Mouse (Mus musculus) heart, adult 9 months (tissue): ENCODE measurements around the gene Tbc1d23.

Experiments used
- DNase-seq, 2 experiments: peaks; one replicate each; pipeline ENCODE4 v3.0.0; 2022; ENCODE audit warnings: low spot score in 2 of 2

The Tbc1d23 gene

GRCm38 (mm10) chr16:57165157-57165556, 66.1 kb downstream of the Tbc1d23 start:
- no peak for DNase-seq

- DNase-seq, result no peak
Measured at GRCm38 (mm10) chr16:57163694-57164093, 67.6 kb downstream of the Tbc1d23 start.

GRCm38 (mm10) chr16:57162841-57163240, 68.5 kb downstream of the Tbc1d23 start:
- DNase-seq, result no peak

- no peak for DNase-seq
Measured at GRCm38 (mm10) chr16:57159835-57160234, 71.5 kb downstream of the Tbc1d23 start.

- no peak for DNase-seq
Measured at GRCm38 (mm10) chr16:57157728-57158127, 73.6 kb downstream of the Tbc1d23 start.

GRCm38 (mm10) chr16:57157076-57157475, 74.2 kb downstream of the Tbc1d23 start:
- DNase-seq, result no peak

GRCm38 (mm10) chr16:57155899-57156298, 75.4 kb downstream of the Tbc1d23 start:
- no peak for DNase-seq

- DNase-seq, result no peak
Measured at GRCm38 (mm10) chr16:57151437-57151836, 79.9 kb downstream of the Tbc1d23 start.

GRCm38 (mm10) chr16:57144741-57145140, 86.6 kb downstream of the Tbc1d23 start:
- DNase-seq, result no peak

- no peak for DNase-seq
Measured at GRCm38 (mm10) chr16:57133611-57134010, 97.7 kb downstream of the Tbc1d23 start.

GRCm38 (mm10) chr16:57132326-57132725, 99.0 kb downstream of the Tbc1d23 start:
- DNase-seq, result no peak

- no peak for DNase-seq
Measured at GRCm38 (mm10) chr16:57131544-57131943, 99.8 kb downstream of the Tbc1d23 start.

GRCm38 (mm10) chr16:57130752-57131400, 100.4 kb downstream of the Tbc1d23 start:
- DNase-seq, result no peak

- DNase-seq, result no peak
Measured at GRCm38 (mm10) chr16:57127825-57128224, 103.5 kb downstream of the Tbc1d23 start.

- DNase-seq, result no peak
Measured at GRCm38 (mm10) chr16:57126268-57126667, 105.0 kb downstream of the Tbc1d23 start.

- DNase-seq, result no peak
Measured at GRCm38 (mm10) chr16:57122682-57123445, 108.4 kb downstream of the Tbc1d23 start.

GRCm38 (mm10) chr16:57121816-57122415, 109.4 kb downstream of the Tbc1d23 start:
- DNase-seq, result no peak

- DNase-seq, result peak; percentile 94 to 95
Measured at GRCm38 (mm10) chr16:57120913-57121815, 110.1 kb downstream of the Tbc1d23 start, which contains the start of gene Tomm70a. Gene Tomm70a, plus strand, starts transcription at chr16:57121703.
